Mouse (Mus musculus): ENCODE measurements at regions not wholly inside any gene's neighbourhood (a gene's known extent, or its start where the extent isn't known, plus 50 kb on each side); places are given as distances from the start of the nearest gene placed in this dataset.

GRCm38 (mm10) chr16:73117338-73117737, 809.2 kb downstream of the Robo1 start:
- H3K27ac ChIP-seq (ENCODE audit: insufficient read depth, low read length), result no peak overlapping the region
- H3K4me1 ChIP-seq (ENCODE audit: control insufficient read depth, insufficient read depth, low read length), result no peaks in the 10 kb centered on the region
- H3K9ac ChIP-seq (ENCODE audit: low read depth, poor library complexity, severe bottlenecking), result no peak overlapping the region
- H3K27me3 ChIP-seq (ENCODE audit: control insufficient read depth, insufficient read depth, low read length, poor library complexity, severe bottlenecking), result no peaks in the 10 kb centered on the region
- H3K9me3 ChIP-seq (replicated peaks; ENCODE audit: control insufficient read depth, insufficient read depth, low read length, poor library complexity, severe bottlenecking), result no peaks in the 10 kb centered on the region
- H3K36me3 ChIP-seq (ENCODE audit: control insufficient read depth, insufficient read depth, low read length, poor library complexity, severe bottlenecking), result no peaks in the 10 kb centered on the region
- no peak for TF ChIP-seq EP300 (IDR thresholded peaks at IDR 0.05; ENCODE audit: insufficient read depth, low read depth, low read length)
- no peak overlapping the region for H3K4me3 ChIP-seq (ENCODE audit: low read depth, low read length)

GRCm38 (mm10) chr16:73108021-73108452, 799.9 kb downstream of the Robo1 start:
- Histone ChIP-seq H3K27me3 (ENCODE audit: control insufficient read depth, insufficient read depth, low read length, poor library complexity, severe bottlenecking) (no peaks in the 10 kb centered on the region), H3K9me3 (replicated peaks; ENCODE audit: control insufficient read depth, insufficient read depth, low read length, poor library complexity, severe bottlenecking) (no peaks in the 10 kb centered on the region), H3K4me1 (ENCODE audit: control insufficient read depth, insufficient read depth, low read length) (no peaks in the 10 kb centered on the region), H3K9ac (ENCODE audit: low read depth, poor library complexity, severe bottlenecking) (no peak overlapping the region), H3K36me3 (ENCODE audit: control insufficient read depth, insufficient read depth, low read length, poor library complexity, severe bottlenecking) (no peaks in the 10 kb centered on the region), H3K4me3 (ENCODE audit: low read depth, low read length) (no peak overlapping the region), H3K27ac (ENCODE audit: insufficient read depth, low read length) (no peak overlapping the region)
- no peak for TF ChIP-seq EP300 (IDR thresholded peaks at IDR 0.05; ENCODE audit: insufficient read depth, low read depth, low read length)
- no peak for TF ChIP-seq POLR2A (IDR thresholded peaks at IDR 0.05; ENCODE audit: insufficient read depth, low read length)
- no peak for TF ChIP-seq CTCF (IDR thresholded peaks at IDR 0.05; ENCODE audit: low read depth, low read length)

DNA sequence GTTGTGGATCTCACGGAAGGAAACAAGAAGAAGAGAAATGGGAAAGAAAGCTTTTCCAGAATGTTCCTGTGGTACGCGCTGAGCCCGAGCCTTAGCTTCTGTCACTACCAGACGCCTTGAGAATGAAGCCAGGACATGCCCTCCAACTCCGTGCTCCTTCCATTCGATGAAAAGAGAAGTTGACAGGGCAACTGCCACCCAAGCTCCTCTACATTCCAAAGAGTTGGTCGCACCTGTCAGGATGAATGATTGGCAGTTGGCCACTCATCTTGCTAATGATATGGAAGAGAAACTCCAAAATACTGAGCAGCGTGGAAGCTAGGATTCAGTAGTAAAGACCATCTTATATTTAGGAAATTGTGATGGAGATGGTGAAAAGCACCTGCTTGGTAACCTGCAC, 799.5 kb downstream of the Robo1 start:
- no peak overlapping the region for H3K27ac ChIP-seq (ENCODE audit: insufficient read depth, low read length)
- H3K36me3 ChIP-seq (ENCODE audit: control insufficient read depth, insufficient read depth, low read length, poor library complexity, severe bottlenecking), result no peaks in the 10 kb centered on the region
- TF ChIP-seq POLR2A (IDR thresholded peaks at IDR 0.05; ENCODE audit: insufficient read depth, low read length) (no peak), EP300 (IDR thresholded peaks at IDR 0.05; ENCODE audit: insufficient read depth, low read depth, low read length) (no peak), CTCF (IDR thresholded peaks at IDR 0.05; ENCODE audit: low read depth, low read length) (no peak)
- no peaks in the 10 kb centered on the region for H3K27me3 ChIP-seq (ENCODE audit: control insufficient read depth, insufficient read depth, low read length, poor library complexity, severe bottlenecking)
- H3K4me3 ChIP-seq (ENCODE audit: low read depth, low read length), result no peak overlapping the region
- H3K9ac ChIP-seq (ENCODE audit: low read depth, poor library complexity, severe bottlenecking), result no peak overlapping the region
- no peaks in the 10 kb centered on the region for H3K9me3 ChIP-seq (replicated peaks; ENCODE audit: control insufficient read depth, insufficient read depth, low read length, poor library complexity, severe bottlenecking)
- H3K4me1 ChIP-seq (ENCODE audit: control insufficient read depth, insufficient read depth, low read length), result no peaks in the 10 kb centered on the region

GRCm38 (mm10) chr16:73105496-73105895, 797.4 kb downstream of the Robo1 start:
- Histone ChIP-seq H3K27me3 (ENCODE audit: control insufficient read depth, insufficient read depth, low read length, poor library complexity, severe bottlenecking) (no peaks in the 10 kb centered on the region), H3K4me1 (ENCODE audit: control insufficient read depth, insufficient read depth, low read length) (no peaks in the 10 kb centered on the region), H3K9ac (ENCODE audit: low read depth, poor library complexity, severe bottlenecking) (no peak overlapping the region), H3K36me3 (ENCODE audit: control insufficient read depth, insufficient read depth, low read length, poor library complexity, severe bottlenecking) (no peaks in the 10 kb centered on the region), H3K27ac (ENCODE audit: insufficient read depth, low read length) (no peak overlapping the region), H3K9me3 (replicated peaks; ENCODE audit: control insufficient read depth, insufficient read depth, low read length, poor library complexity, severe bottlenecking) (no peaks in the 10 kb centered on the region), H3K4me3 (ENCODE audit: low read depth, low read length) (no peak overlapping the region)
- TF ChIP-seq EP300 (IDR thresholded peaks at IDR 0.05; ENCODE audit: insufficient read depth, low read depth, low read length) (no peak), CTCF (IDR thresholded peaks at IDR 0.05; ENCODE audit: low read depth, low read length) (no peak), POLR2A (IDR thresholded peaks at IDR 0.05; ENCODE audit: insufficient read depth, low read length) (no peak)

GRCm38 (mm10) chr16:73100273-73100672, 792.2 kb downstream of the Robo1 start:
- Histone ChIP-seq H3K9ac (ENCODE audit: low read depth, poor library complexity, severe bottlenecking) (no peak overlapping the region), H3K27ac (ENCODE audit: insufficient read depth, low read length) (no peak overlapping the region), H3K27me3 (ENCODE audit: control insufficient read depth, insufficient read depth, low read length, poor library complexity, severe bottlenecking) (no peaks in the 10 kb centered on the region), H3K4me1 (ENCODE audit: control insufficient read depth, insufficient read depth, low read length) (peaks cover 4% of the 10 kb centered on the region), H3K4me3 (ENCODE audit: low read depth, low read length) (no peak overlapping the region), H3K9me3 (replicated peaks; ENCODE audit: control insufficient read depth, insufficient read depth, low read length, poor library complexity, severe bottlenecking) (no peaks in the 10 kb centered on the region), H3K36me3 (ENCODE audit: control insufficient read depth, insufficient read depth, low read length, poor library complexity, severe bottlenecking) (no peaks in the 10 kb centered on the region)
- no peak for TF ChIP-seq POLR2A (IDR thresholded peaks at IDR 0.05; ENCODE audit: insufficient read depth, low read length)
- TF ChIP-seq CTCF (IDR thresholded peaks at IDR 0.05; ENCODE audit: low read depth, low read length), result no peak
- TF ChIP-seq EP300 (IDR thresholded peaks at IDR 0.05; ENCODE audit: insufficient read depth, low read depth, low read length), result no peak

- H3K4me1 ChIP-seq (ENCODE audit: control insufficient read depth, insufficient read depth, low read length), result peaks cover 4% of the 10 kb centered on the region
- H3K27me3 ChIP-seq (ENCODE audit: control insufficient read depth, insufficient read depth, low read length, poor library complexity, severe bottlenecking), result no peaks in the 10 kb centered on the region
- no peak overlapping the region for H3K9ac ChIP-seq (ENCODE audit: low read depth, poor library complexity, severe bottlenecking)
- H3K9me3 ChIP-seq (replicated peaks; ENCODE audit: control insufficient read depth, insufficient read depth, low read length, poor library complexity, severe bottlenecking), result no peaks in the 10 kb centered on the region
- TF ChIP-seq POLR2A (IDR thresholded peaks at IDR 0.05; ENCODE audit: insufficient read depth, low read length) (no peak), EP300 (IDR thresholded peaks at IDR 0.05; ENCODE audit: insufficient read depth, low read depth, low read length) (no peak), CTCF (IDR thresholded peaks at IDR 0.05; ENCODE audit: low read depth, low read length) (no peak)
- H3K36me3 ChIP-seq (ENCODE audit: control insufficient read depth, insufficient read depth, low read length, poor library complexity, severe bottlenecking), result no peaks in the 10 kb centered on the region
- H3K27ac ChIP-seq (ENCODE audit: insufficient read depth, low read length), result no peak overlapping the region
- no peak overlapping the region for H3K4me3 ChIP-seq (ENCODE audit: low read depth, low read length)
Measured at GRCm38 (mm10) chr16:73098760-73099159, 790.7 kb downstream of the Robo1 start.

All from ES-Bruce4 (cell line).